Mouse (Mus musculus): ENCODE measurements around the gene Fbf1.

DNA sequence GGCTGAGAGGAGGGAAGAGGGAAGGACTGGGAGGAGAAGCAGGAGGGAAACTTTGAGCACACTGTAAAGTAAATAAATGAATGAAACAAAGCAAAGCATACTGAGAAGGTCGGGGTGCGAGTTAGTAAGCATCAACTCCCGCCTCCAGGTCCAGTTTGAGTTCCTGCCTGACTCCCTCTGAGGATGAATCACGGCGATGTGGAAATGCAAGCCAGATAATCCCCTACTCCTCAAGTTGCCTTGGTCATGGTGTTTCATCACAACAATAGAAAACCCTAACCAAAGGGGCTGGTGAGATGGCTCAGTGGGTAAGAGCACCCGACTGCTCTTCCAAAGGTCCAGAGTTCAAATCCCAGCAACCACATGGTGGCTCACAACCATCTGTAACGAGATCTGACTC, 8.0 kb upstream of the Fbf1 start:
- no peak for TF ChIP-seq POLR2A (IDR thresholded peaks at IDR 0.05; ENCODE audit: extremely low read depth, insufficient read depth, low read length)
- no peak for TF ChIP-seq CTCF (IDR thresholded peaks at IDR 0.05; ENCODE audit: low read depth, low read length)

All from liver, adult 2 months (tissue).